Mouse (Mus musculus) adrenal gland, postnatal 14 days (tissue): ENCODE data around the gene Acpp. TPM values are rescaled to one million over a fixed set of nuclear protein-coding genes. Genes with fewer than 3 reads are reported as not detected.
A peak's percentile ranks its signal among the peaks of the same experiment; 100 is the strongest.
"Not testable (repeated sequence)": the region's sequence is repeated elsewhere in the genome, so short reads cannot be mapped to it uniquely, and the experiment has no call there.

Source experiments
- DNase-seq: peaks from one replicate; pipeline ENCODE4 v3.0.0; 2021; ENCODE audit warnings: mixed read lengths
- long read RNA-seq, 2 experiments: library from polyadenylated mRNA; stranded (forward); transcript quantifications; one replicate each; pipeline ENCODE4 v2.0.0; 2021
- total RNA-seq: library from RNA; stranded (reverse); gene quantifications from 2 replicates; pipeline ENCODE4 v1.2.3, GENCODE M21; 2021

The Acpp gene
- total RNA-seq: 1.6 and 2.7 TPM in 2 replicates
- long read RNA-seq, experiment 1, partial matches to known transcripts: 0 of 9 reads
- long read RNA-seq, experiment 1, other reads (novel, unspliced or antisense): 9 of 9 reads
- long read RNA-seq, experiment 2, partial matches to known transcripts: 0 of 2 reads
- long read RNA-seq, experiment 2, other reads (novel, unspliced or antisense): 2 of 2 reads

- DNase-seq: peak; percentile 53
Measured at GRCm38 (mm10) chr9:104337183-104337931, at the start of gene Acpp. TSS of gene Acpp (minus strand) at chr9:104337748.

DNA sequence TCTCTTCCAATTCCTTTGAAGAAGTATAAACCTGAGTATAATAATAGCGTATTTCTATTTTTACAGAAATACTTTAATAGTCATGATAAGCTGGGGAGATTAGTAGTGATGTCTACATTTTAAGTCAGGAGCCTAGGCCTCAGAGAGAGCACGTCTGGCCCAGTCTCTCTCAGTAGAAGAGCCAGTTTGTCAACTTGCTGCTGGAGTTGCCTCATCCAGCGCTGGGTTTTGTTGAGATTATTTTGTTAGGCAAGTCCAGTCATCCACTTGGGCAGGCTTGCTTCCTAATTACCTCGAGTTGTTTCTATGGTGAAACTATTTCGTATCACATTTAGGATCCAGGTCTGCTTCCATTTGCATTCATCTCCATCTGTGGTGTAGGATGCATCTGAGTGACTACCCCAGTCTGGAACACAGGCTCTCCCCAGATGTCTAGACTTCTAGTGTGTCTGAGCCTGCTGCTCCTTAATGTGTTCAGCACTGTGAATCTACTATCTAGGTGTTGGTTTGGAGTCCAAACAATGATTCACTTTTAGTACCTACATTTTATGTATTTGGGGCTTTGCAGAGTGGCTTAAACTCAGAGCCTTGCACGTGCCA, 45.1 kb upstream of the Acpp start:
- DNase-seq: no peak

DNA sequence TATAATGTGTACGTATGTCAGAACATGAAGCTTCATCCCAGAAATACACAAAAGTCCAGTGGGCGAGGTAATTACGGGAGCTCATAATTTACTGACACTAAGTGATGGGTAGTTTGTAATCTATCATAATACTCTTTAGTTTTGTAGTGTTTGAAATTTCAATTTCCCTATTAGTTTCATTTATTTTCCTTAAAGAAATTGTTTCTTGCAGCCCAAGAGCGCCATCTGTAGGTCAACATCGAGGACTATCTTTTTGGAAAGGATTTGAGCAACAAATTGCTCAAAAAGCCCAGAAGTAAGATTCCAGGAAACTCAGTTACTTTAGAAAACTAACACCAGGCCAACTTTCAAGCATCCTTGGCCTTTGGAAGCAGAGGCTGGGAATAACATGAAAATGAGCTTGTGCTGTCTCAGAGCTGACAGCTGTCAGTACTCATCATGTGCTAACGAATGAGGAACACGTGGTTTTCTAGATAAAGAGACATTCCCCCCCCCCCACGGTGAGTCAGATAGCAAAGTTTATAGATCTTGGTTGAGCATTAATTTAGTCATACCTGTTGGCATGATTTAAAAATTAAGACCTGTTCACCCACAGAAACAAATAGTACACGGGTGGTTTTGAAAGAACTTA, 42.1 kb upstream of the Acpp start:
- peak; percentile 34 for DNase-seq

GRCm38 (mm10) chr9:104375573-104375972, 38.0 kb upstream of the Acpp start:
- no peak for DNase-seq

DNA sequence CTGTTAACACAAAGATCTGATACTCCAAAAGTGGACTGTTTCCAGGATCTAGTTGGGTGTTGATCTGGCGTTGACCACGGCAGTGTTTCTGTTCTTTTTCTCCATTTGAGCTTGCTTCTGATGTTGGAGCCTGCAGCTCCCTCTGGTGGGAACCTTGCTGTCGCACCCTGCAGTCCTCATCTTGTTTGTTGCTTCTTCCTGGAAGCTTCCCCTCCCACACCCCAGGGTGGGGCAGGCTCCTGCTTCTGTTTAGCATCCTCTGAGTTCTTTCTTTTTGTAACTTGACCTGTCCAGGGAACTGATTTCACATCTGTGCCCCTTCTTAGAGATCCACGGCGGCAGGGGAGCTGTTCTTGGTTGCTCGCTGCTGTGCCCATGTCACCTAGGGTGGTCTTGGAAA, 35.7 kb upstream of the Acpp start:
- DNase-seq: peak; percentile 55

GRCm38 (mm10) chr9:104366983-104367382, 29.4 kb upstream of the Acpp start:
- no peak for DNase-seq

GRCm38 (mm10) chr9:104361951-104362350, 24.4 kb upstream of the Acpp start:
- not testable (repeated sequence) for DNase-seq

- DNase-seq: no peak
Measured at GRCm38 (mm10) chr9:104361073-104361891, 23.7 kb upstream of the Acpp start.

- no peak for DNase-seq
Measured at GRCm38 (mm10) chr9:104360389-104360788, 22.8 kb upstream of the Acpp start.

- DNase-seq: no peak
Measured at GRCm38 (mm10) chr9:104355521-104356270, 18.1 kb upstream of the Acpp start.

- DNase-seq: no peak
Measured at GRCm38 (mm10) chr9:104344136-104344535, 6.6 kb upstream of the Acpp start.

DNA sequence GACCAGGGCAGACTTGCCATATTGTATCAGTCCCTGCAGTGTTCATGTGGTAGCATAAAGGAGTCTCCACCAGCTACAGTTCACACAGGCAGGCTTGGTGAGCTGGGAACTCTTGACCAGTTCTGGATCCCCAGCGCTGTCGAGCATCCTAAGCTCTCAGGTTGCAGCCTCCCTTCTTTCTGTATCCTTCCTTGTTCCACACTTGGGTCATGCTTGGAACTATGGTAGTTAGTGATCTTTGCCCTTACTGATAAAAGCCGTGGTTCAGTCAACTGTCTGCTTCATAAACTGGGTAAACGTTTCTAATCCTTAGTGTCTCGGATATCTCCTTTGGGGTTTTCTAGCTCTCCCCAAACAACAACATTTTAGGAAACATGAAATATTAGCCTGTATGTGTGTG, 1.9 kb upstream of the Acpp start:
- DNase-seq: no peak

- no peak for DNase-seq
Measured at GRCm38 (mm10) chr9:104338489-104339427, 1.2 kb upstream of the Acpp start.

DNA sequence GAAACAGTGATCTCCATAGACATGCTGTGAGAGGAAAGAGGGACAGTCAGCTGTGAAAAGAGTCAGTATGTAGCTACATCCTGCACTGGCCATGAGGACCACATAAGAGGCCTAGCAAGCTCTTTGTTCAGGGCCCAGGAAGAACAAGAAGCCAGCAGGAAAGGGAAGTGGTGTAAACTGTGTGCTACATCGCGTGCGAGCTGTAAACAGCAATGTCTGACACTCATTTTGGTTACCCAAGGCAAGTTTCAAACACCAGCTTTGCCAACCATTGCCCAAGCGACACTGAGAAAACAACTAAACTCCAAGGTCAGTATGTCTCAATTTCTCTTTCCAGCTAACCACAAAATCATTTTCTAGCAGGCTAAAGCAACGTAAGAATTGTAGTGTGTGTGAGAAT, 6.2 kb downstream of the Acpp start:
- no peak for DNase-seq

- DNase-seq: no peak
Measured at GRCm38 (mm10) chr9:104328655-104329054, 8.9 kb downstream of the Acpp start.

DNA sequence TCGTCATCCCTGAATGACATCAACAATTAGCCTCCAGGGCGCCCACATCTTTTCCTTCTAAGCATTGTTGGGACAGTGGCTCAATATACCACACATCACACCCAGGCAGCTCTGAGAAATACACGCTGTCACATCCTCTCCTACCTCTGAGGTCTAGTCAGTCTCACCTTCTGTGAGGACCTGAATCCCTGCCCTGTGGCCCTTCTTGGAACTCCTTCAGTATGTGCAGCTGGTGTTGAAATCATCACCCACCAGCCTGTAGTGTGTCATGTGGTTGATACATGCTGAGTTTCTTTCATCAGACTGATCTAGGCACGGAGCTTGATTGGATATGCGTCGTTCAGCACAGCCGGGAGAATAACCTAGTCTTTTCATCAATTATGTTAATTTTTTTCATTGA, 16.0 kb downstream of the Acpp start:
- no peak for DNase-seq

GRCm38 (mm10) chr9:104316351-104316750, 21.2 kb downstream of the Acpp start:
- no peak for DNase-seq

GRCm38 (mm10) chr9:104315499-104315898, 22.0 kb downstream of the Acpp start:
- DNase-seq: peak; percentile 55

DNA sequence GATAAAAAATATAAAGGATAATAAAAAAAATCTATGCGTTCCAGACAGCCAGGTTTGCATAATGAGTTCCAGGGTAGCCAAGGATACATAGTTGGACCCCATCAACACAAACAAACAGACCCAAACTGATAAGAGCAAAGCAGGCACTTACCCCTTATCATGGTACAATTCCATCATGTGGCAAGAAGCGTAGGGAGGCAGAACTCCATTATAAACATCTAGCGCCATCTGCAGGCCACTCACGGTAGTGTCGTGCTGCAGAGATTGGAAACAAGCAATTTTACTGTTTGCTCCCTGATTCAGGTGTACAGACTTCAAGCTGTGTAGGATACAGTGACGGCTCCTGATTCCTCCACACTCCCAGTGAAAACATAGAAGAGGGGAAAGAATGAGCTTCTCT, 30.8 kb downstream of the Acpp start:
- peak; percentile 78 for DNase-seq
